Mouse (Mus musculus) erythroblast, adult 5-6 weeks (primary cell): ENCODE measurements around the gene Atp7a. TPM values are rescaled to one million over a fixed set of nuclear protein-coding genes. Genes with fewer than 3 reads are reported as not detected.
A peak's percentile ranks its signal among the peaks of the same experiment; 100 is the strongest.

Source experiments
- ATAC-seq: replicated peaks from 2 replicates; pipeline ENCODE4 v1.8.0; 2016; ENCODE audit warnings: moderate number of reproducible peaks, mild to moderate bottlenecking, moderate TSS enrichment, inconsistent platforms; ENCODE audit not compliant: poor library complexity, low FRiP score, severe bottlenecking
- total RNA-seq, 2 experiments: library from RNA; stranded (forward) in 1 of 2; stranded (reverse) in 1 of 2; fragments of 150-400 nt in 1 of 2; fragments of 200-764, 138-1000 nt in 1 of 2; gene quantifications; 2 replicates each; pipeline versions ENCODE4 v1.2.3 to v1.2.4; 2015 to 2017; ENCODE audit warnings: low replicate concordance in 2 of 2

Gene Atp7a
- total RNA-seq, 2 experiments from 2014 or later, result 5.6 to 7.3 TPM

DNA sequence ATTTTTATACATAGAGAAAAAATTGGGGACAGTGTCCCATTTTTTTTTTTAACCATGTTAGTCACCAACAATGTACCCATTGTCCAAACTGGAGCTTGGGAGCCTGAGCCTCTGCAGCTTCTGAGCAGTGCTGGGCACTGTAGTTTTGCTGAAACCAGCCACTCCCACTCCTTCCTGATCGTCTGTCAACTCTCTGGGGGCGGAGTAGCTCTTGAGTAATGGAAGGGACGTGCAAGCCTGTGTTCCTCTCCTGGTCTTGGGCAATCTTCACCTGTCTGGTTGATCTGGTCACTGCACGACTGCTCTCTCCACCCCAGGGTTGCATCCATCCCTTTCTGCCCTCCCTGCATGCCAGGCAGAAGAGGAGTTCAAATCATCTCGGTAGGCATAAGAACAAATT, 136.9 kb downstream of the Atp7a start:
- ATAC-seq, result no peak

DNA sequence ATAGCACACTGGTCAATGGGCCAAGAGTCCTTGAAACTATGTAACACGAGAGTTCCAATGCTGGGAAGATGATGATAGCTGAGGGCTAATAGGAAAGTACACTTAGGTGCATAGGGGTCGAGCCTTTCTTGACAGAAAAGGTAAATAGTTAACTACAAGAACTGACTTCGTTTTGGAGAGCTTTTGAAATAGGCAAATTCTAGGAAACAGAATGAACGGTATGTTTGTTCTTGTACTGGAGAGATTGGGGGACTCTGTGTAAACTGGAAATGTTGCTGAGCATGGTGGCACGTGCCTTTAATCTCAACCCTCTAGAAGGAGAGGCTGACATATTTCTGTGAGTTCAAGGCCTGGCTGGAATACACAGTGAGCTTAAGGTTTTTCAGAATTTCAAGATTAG, 137.5 kb downstream of the Atp7a start:
- ATAC-seq, result no peak

DNA sequence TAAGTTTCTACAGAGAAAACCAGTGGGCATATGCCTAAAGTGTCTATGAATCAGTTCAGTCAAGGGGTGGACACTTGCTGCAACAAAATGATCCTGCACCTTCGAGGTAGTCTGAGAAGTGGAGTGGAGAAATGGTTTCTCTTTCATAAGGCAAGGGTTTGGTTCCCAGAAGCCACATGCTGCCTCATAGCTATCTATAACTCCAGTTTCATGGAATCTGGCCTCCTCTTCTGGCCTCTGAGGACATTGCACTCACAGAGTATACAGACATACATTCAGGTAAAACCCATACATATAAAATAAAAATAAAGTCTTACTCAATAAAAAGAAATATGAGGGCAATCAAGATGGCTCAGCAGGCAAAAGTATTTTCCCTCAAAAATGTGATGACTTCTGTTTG, 138.0 kb downstream of the Atp7a start:
- no peak for ATAC-seq

DNA sequence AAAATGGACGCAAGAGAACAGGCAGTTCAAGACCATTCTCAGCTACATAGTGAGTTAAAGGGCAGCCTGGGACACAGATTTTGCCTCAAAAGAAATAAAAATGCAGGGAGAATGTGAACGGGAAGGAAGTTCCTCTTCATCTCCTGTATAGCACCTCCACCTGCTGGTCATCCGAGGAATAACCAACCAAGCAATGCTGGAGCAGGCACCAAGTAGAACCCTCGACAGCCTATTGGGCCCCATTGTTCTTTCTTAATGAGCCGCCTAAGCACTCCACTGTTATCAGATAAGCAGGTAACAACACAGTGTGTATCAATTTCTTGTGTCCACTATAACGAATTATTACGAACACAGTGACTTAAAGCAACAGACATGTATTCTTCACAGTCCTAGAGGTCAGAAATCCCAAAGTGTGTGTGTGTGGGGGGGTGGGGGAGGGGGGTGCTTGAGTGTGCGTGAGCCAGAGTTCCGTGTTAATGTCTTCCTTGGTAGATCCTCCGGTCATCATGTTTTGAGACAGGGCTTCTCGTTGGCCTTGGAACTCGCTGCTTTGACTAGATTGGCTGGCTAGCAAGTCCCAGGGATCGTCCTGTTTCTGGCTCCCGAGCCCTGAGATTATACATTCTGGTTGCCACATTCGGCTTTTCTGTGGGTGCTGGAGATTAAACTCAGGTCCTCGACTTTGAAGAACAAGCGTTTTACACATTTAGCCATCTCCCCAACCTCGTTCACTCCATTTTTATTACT, 144.2 kb downstream of the Atp7a start:
- peak; percentile 65; the same call in 1 of the 2 replicates for ATAC-seq

DNA sequence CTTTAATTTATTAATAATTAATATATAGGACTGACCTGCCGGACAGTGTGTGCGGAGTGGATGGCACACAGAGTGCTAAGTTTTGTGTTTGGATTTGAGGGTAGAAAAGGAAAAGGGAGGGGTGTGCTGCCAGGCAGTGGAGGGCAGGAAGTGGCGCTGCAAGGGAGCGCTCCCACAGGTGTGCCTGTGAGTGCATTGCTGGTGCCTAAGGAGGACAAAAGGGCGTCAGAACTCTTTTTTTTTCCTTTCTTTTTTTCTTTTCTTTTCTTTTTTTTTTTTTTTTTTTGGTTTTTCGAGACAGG, 144.7 kb downstream of the Atp7a start:
- no peak for ATAC-seq

Other genes with a start within 250 kb of the Atp7a start
- gene Atrx, start 97.9 kb upstream of the Atp7a start, total RNA-seq (2015; ENCODE audit: low replicate concordance), result 44.1 and 57.8 TPM in 2 replicates
- 112 and 174 TPM in 2 replicates for gene Atrx, start 97.9 kb upstream of the Atp7a start, total RNA-seq (2017; ENCODE audit: low replicate concordance)
- gene Magt1, start 15.4 kb upstream of the Atp7a start, total RNA-seq (2015; ENCODE audit: low replicate concordance), result 15.7 and 17.5 TPM in 2 replicates
- gene Magt1, start 15.4 kb upstream of the Atp7a start, total RNA-seq (2017; ENCODE audit: low replicate concordance), result 15.9 and 19.8 TPM in 2 replicates
- gene Cox7b, start 11.6 kb upstream of the Atp7a start, total RNA-seq (2015; ENCODE audit: low replicate concordance), result 56.0 and 80.1 TPM in 2 replicates
- gene Cox7b, start 11.6 kb upstream of the Atp7a start, total RNA-seq (2017; ENCODE audit: low replicate concordance), result 68.3 and 132 TPM in 2 replicates
- gene Tlr13, start 115.9 kb downstream of the Atp7a start, total RNA-seq (2015; ENCODE audit: low replicate concordance), result 9.0 and 11.9 TPM in 2 replicates
- gene Tlr13, start 115.9 kb downstream of the Atp7a start, total RNA-seq (2017; ENCODE audit: low replicate concordance), result 9.5 and 9.8 TPM in 2 replicates
- 75.0 and 90.3 TPM in 2 replicates for gene Pgk1, start 159.8 kb downstream of the Atp7a start, total RNA-seq (2015; ENCODE audit: low replicate concordance)
- 57.3 and 67.1 TPM in 2 replicates for gene Pgk1, start 159.8 kb downstream of the Atp7a start, total RNA-seq (2017; ENCODE audit: low replicate concordance)
- gene Taf9b, start 193.9 kb downstream of the Atp7a start, total RNA-seq (2015; ENCODE audit: low replicate concordance), result 2.7 and 6.9 TPM in 2 replicates
- 2.0 TPM in 1 of 2 replicates, not detected in the other for gene Taf9b, start 193.9 kb downstream of the Atp7a start, total RNA-seq (2017; ENCODE audit: low replicate concordance)
- not detected in 2 replicates for gene Fnd3c2, start 228.1 kb downstream of the Atp7a start, total RNA-seq (2015; ENCODE audit: low replicate concordance)
- not detected in 2 replicates for gene Fnd3c2, start 228.1 kb downstream of the Atp7a start, total RNA-seq (2017; ENCODE audit: low replicate concordance)